Comparison of ENCODE assay signal across 17 mouse cellular contexts in the genomic region with DNA sequence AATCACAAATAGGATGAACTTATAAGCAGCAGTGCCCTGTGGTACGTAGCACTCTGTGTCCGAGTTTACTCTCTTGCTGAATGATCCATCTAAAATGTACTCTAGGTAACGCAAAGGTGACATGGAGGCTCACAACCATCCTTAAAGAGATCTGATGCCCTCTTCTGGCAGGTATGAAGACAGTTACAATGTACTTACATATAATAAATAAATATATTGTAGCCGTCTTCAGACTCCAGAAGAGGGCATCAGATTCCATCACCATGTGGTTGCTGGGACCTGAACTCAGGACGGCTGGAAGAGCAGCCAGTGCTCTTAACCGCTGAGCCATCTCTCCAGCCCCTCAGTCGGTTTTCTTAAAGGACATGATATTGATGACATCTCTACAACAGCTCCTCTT. TPM values are rescaled to one million over a fixed set of nuclear protein-coding genes. Genes with fewer than 3 reads are reported as not detected.
A peak's percentile ranks its signal among the peaks of the same experiment; 100 is the strongest.
DNase-seq lines count a peak whose midpoint lies in the region; ATAC-seq and TF ChIP-seq lines count a peak whose summit lies in the region.
"Had no signal": no experiment of that assay in that cellular context is flagged by ENCODE, and none has a peak within 500 bp of the region (broad histone marks: within the 10 kb centered on the region; RNA-seq: fewer than 3 reads in every experiment).

No protein-coding gene starts in this region.

- no peak overlapping the region for H3K4me2 ChIP-seq in forebrain, embryonic 15.5 days (replicated peaks)
- H3K4me2 ChIP-seq in forebrain, embryonic 13.5 days = no peak overlapping the region
- H3K4me2 ChIP-seq: heart, embryonic 11.5 days; hindbrain, embryonic 13.5 days; kidney, embryonic 15.5 days; limb, embryonic 13.5 days had no signal

- no peaks in the 10 kb centered on the region for H3K27me3 ChIP-seq in forebrain, embryonic 15.5 days
- no peaks in the 10 kb centered on the region for H3K27me3 ChIP-seq in forebrain, embryonic 13.5 days
- H3K27me3 ChIP-seq in liver, adult 2 months (ENCODE audit: control insufficient read depth, insufficient read depth, low read length) = no peaks in the 10 kb centered on the region
- no peaks in the 10 kb centered on the region for H3K27me3 ChIP-seq in MEL (ENCODE audit: control insufficient read depth in 1 of 2, insufficient read depth in 2 of 2, low read length in 2 of 2)
- H3K27me3 ChIP-seq: hindbrain, embryonic 13.5 days; kidney, embryonic 15.5 days; limb, embryonic 13.5 days had no signal

- ATAC-seq in forebrain, embryonic 15.5 days (replicated peaks) = 0 out of 2 replicates have a peak, but pooled peaks have one; percentile 18
- no peak for ATAC-seq in forebrain, embryonic 13.5 days

- H3K4me3 ChIP-seq in forebrain, embryonic 15.5 days = no peak overlapping the region
- no peak overlapping the region for H3K4me3 ChIP-seq in forebrain, embryonic 13.5 days
- H3K4me3 ChIP-seq in liver, adult 2 months (ENCODE audit: insufficient read depth, low read depth, low read length) = no peak overlapping the region
- no peak overlapping the region for H3K4me3 ChIP-seq in MEL (ENCODE audit: control insufficient read depth in 1 of 2, insufficient read depth in 1 of 2, low read depth in 2 of 2, low read length in 2 of 2)
- H3K4me3 ChIP-seq: erythroblast, embryonic 14.5 days; hindbrain, embryonic 13.5 days; kidney, embryonic 15.5 days; limb, embryonic 13.5 days; myocyte had no signal

- TF ChIP-seq EP300 in MEL (IDR thresholded peaks at IDR 0.05; ENCODE audit: low read depth in 1 of 2, low read length in 2 of 2) = no peak

- H3K4me1 ChIP-seq in forebrain, embryonic 15.5 days = 0 out of 2 replicates have a peak, but pooled peaks cover 2% of the 10 kb centered on the region
- H3K4me1 ChIP-seq in forebrain, embryonic 13.5 days = no peaks in the 10 kb centered on the region
- peaks cover 37% of the 10 kb centered on the region for H3K4me1 ChIP-seq in liver, adult 2 months (ENCODE audit: control insufficient read depth, insufficient read depth, low read length)
- peaks cover 0 to 26% of the 10 kb centered on the region in 2 experiments for H3K4me1 ChIP-seq in MEL (ENCODE audit: control insufficient read depth in 1 of 2, insufficient read depth in 2 of 2, low read length in 2 of 2)
- H3K4me1 ChIP-seq: hindbrain, embryonic 13.5 days; kidney, embryonic 15.5 days had no signal

- TF ChIP-seq RAD21 in MEL (IDR thresholded peaks at IDR 0.05; ENCODE audit: low read depth, low read length) = peak; percentile 36

- H3K79me2 ChIP-seq in liver, adult 2 months (ENCODE audit: control insufficient read depth, insufficient read depth, low read length) = no peaks in the 10 kb centered on the region
- H3K79me2 ChIP-seq in MEL (ENCODE audit: control insufficient read depth, insufficient read depth, low read length, poor library complexity) = no peaks in the 10 kb centered on the region

- H3K9ac ChIP-seq in forebrain, embryonic 15.5 days (replicated peaks) = no peak overlapping the region
- no peak overlapping the region for H3K9ac ChIP-seq in forebrain, embryonic 13.5 days
- H3K9ac ChIP-seq in liver, adult 2 months (ENCODE audit: low read depth, low read length) = no peak overlapping the region
- H3K9ac ChIP-seq in MEL (ENCODE audit: control insufficient read depth, low read depth, low read length, poor library complexity, severe bottlenecking) = no peak overlapping the region
- H3K9ac ChIP-seq: hindbrain, embryonic 13.5 days; kidney, embryonic 15.5 days; limb, embryonic 13.5 days had no signal

- no peak overlapping the region for H3K27ac ChIP-seq in forebrain, embryonic 15.5 days (replicated peaks)
- H3K27ac ChIP-seq in forebrain, embryonic 13.5 days = no peak overlapping the region
- no peak overlapping the region for H3K27ac ChIP-seq in liver, adult 2 months (replicated peaks; ENCODE audit: insufficient read depth, low read depth, low read length)
- H3K27ac ChIP-seq in MEL (ENCODE audit: control insufficient read depth, low read depth, low read length) = no peak overlapping the region
- H3K27ac ChIP-seq: hindbrain, embryonic 13.5 days; kidney, embryonic 15.5 days; limb, embryonic 13.5 days had no signal

- peak; percentile 65 for DNase-seq in liver, adult 2 months (ENCODE audit: extremely low read depth, low read depth, low spot score)
- no peak for DNase-seq in liver
- peak; percentile 42 for DNase-seq in 3T3-L1 (ENCODE audit: low read depth, low spot score)
- DNase-seq in MEL (ENCODE audit: low read depth, low spot score) = peak; percentile 72
- no peak for DNase-seq in MN1 (ENCODE audit: low spot score)
- DNase-seq in urinary bladder, postnatal 14 days (ENCODE audit: low spot score) = no peak
- DNase-seq: gastrocnemius, postnatal 10 days; thymus, adult 2 months had no signal

- H3K36me3 ChIP-seq in forebrain, embryonic 15.5 days = no peaks in the 10 kb centered on the region
- H3K36me3 ChIP-seq in forebrain, embryonic 13.5 days (ENCODE audit: poor library complexity, severe bottlenecking) = peaks cover 18% of the 10 kb centered on the region; the same call in 1 of the 2 replicates
- peaks cover 53% of the 10 kb centered on the region for H3K36me3 ChIP-seq in liver, adult 2 months (ENCODE audit: control insufficient read depth, insufficient read depth, low read length)
- H3K36me3 ChIP-seq in MEL (ENCODE audit: control insufficient read depth in 1 of 2, insufficient read depth in 2 of 2, low read length in 2 of 2) = peaks cover 0 to 14% of the 10 kb centered on the region in 2 experiments; a peak in 2 of 4 replicates
- H3K36me3 ChIP-seq: kidney, embryonic 15.5 days had no signal

- no peaks in the 10 kb centered on the region for H3K9me3 ChIP-seq in forebrain, embryonic 15.5 days
- H3K9me3 ChIP-seq in forebrain, embryonic 13.5 days (replicated peaks) = no peaks in the 10 kb centered on the region
- H3K9me3 ChIP-seq in MEL (replicated peaks; ENCODE audit: insufficient read depth, low read length) = no peaks in the 10 kb centered on the region
- H3K9me3 ChIP-seq: hindbrain, embryonic 13.5 days; kidney, embryonic 15.5 days; limb, embryonic 13.5 days had no signal

- TF ChIP-seq POLR2A in liver, adult 2 months (IDR thresholded peaks at IDR 0.05; ENCODE audit: extremely low read depth, insufficient read depth, low read length) = no peak
- no peak for TF ChIP-seq POLR2A in MEL (IDR thresholded peaks at IDR 0.05; ENCODE audit: control insufficient read depth in 1 of 2, insufficient read depth in 1 of 2, low read depth in 1 of 2, low read length in 2 of 2, poor library complexity in 1 of 2)

- WGBS in forebrain, embryonic 15.5 days = 70% methylated on average over 7 of the region's 7 CpGs
- WGBS in forebrain, embryonic 13.5 days = 73% methylated on average over 7 of the region's 7 CpGs
- 50% methylated on average over 7 of the region's 7 CpGs for WGBS in liver, adult 2 months

- 0 out of 2 replicates have a peak, but pooled peaks have one; percentile 10 for TF ChIP-seq CTCF in liver, adult 2 months (IDR thresholded peaks at IDR 0.05; ENCODE audit: low read depth, low read length)
- TF ChIP-seq CTCF in MEL (IDR thresholded peaks at IDR 0.05 in 2 of 3, conservative IDR thresholded peaks at IDR 0.05 in 1 of 3; ENCODE audit: control insufficient read depth in 1 of 3, insufficient read depth in 1 of 3, low read depth in 2 of 3, low read length in 3 of 3, poor library complexity in 1 of 3, severe bottlenecking in 1 of 3) = peak in 2 of 3 experiments; percentile 18 to 58; a peak in 2 of 6 replicates

RNA-seq across cellular contexts. Expression of gene Ndrg2, which starts 9.3 kb away (rescaled TPM):
- 152 TPM in 2 replicates for polyA plus RNA-seq in forebrain, embryonic 15.5 days (2015; fragmentation: Nextera tagmentation; extraction: Ambion mirVana)
- polyA plus RNA-seq in forebrain, embryonic 13.5 days (2015; fragmentation: Nextera tagmentation; extraction: Ambion mirVana) = 98.2 and 99.0 TPM in 2 replicates
- 1,230 and 1,535 TPM in 2 replicates for total RNA-seq in liver, adult 2 months (2014; rRNA removed)
- 1,907 and 2,831 TPM in 2 replicates for polyA plus RNA-seq in liver, adult 2 months (2012; rRNA removed)
- total RNA-seq in MEL (2012; rRNA removed) = 11.2 and 17.0 TPM in 2 replicates
- polyA plus RNA-seq in MEL (2012; ENCODE audit: insufficient read depth in 1 of 2, insufficient read length in 2 of 2, low read depth in 1 of 2, low replicate concordance in 2 of 2, missing spikeins in 1 of 2) = 10 to 100 TPM in 1 of 2 experiments, not detected in 1; 48.6 TPM

RNA-seq across cellular contexts. Expression of gene Slc39a2, which starts 12.0 kb away (rescaled TPM):
- polyA plus RNA-seq in forebrain, embryonic 15.5 days (2015; fragmentation: Nextera tagmentation; extraction: Ambion mirVana) = 1.8 and 1.9 TPM in 2 replicates
- polyA plus RNA-seq in forebrain, embryonic 13.5 days (2015; fragmentation: Nextera tagmentation; extraction: Ambion mirVana) = 1.3 and 1.5 TPM in 2 replicates
- total RNA-seq in liver, adult 2 months (2014; rRNA removed) = 0.65 and 1.4 TPM in 2 replicates
- polyA plus RNA-seq in liver, adult 2 months (2012; rRNA removed) = 1.1 and 1.8 TPM in 2 replicates
- total RNA-seq in MEL (2012; rRNA removed) = 0.07 TPM in 1 of 2 replicates, not detected in the other
- under 1 TPM in 1 of 2 experiments, not detected in 1; 0.07 TPM for polyA plus RNA-seq in MEL (2012; ENCODE audit: insufficient read depth in 1 of 2, insufficient read length in 2 of 2, low read depth in 1 of 2, low replicate concordance in 2 of 2, missing spikeins in 1 of 2)
- polyA plus RNA-seq: erythroblast, embryonic 14.5 days had no signal

RNA-seq across cellular contexts. Expression of gene Tppp2, which starts 13.5 kb away (rescaled TPM):
- not detected in 2 replicates for polyA plus RNA-seq in forebrain, embryonic 15.5 days (2015; fragmentation: Nextera tagmentation; extraction: Ambion mirVana)
- polyA plus RNA-seq in forebrain, embryonic 13.5 days (2015; fragmentation: Nextera tagmentation; extraction: Ambion mirVana) = not detected in 2 replicates
- not detected in 2 replicates for total RNA-seq in liver, adult 2 months (2014; rRNA removed)
- not detected in 2 replicates for polyA plus RNA-seq in liver, adult 2 months (2012; rRNA removed)
- total RNA-seq in MEL (2012; rRNA removed) = not detected in 2 replicates
- not detected for polyA plus RNA-seq in MEL (2012; ENCODE audit: insufficient read depth in 1 of 2, insufficient read length in 2 of 2, low read depth in 1 of 2, low replicate concordance in 2 of 2, missing spikeins in 1 of 2)
- total RNA-seq: gastrocnemius, postnatal 10 days; layer of hippocampus, postnatal 25 days had no signal
- polyA plus RNA-seq: erythroblast, embryonic 14.5 days; heart, embryonic 11.5 days; hindbrain, embryonic 13.5 days; kidney, embryonic 15.5 days; limb, embryonic 13.5 days; myocyte; thymus, adult 2 months had no signal

RNA-seq across cellular contexts. Expression of gene Rnase13, which starts 17.9 kb away (rescaled TPM):
- not detected in 2 replicates for polyA plus RNA-seq in forebrain, embryonic 15.5 days (2015; fragmentation: Nextera tagmentation; extraction: Ambion mirVana)
- polyA plus RNA-seq in forebrain, embryonic 13.5 days (2015; fragmentation: Nextera tagmentation; extraction: Ambion mirVana) = not detected in 2 replicates
- not detected in 2 replicates for total RNA-seq in liver, adult 2 months (2014; rRNA removed)
- polyA plus RNA-seq in liver, adult 2 months (2012; rRNA removed) = 0.22 and 0.24 TPM in 2 replicates
- total RNA-seq in MEL (2012; rRNA removed) = not detected in 2 replicates
- not detected for polyA plus RNA-seq in MEL (2012; ENCODE audit: insufficient read depth in 1 of 2, insufficient read length in 2 of 2, low read depth in 1 of 2, low replicate concordance in 2 of 2, missing spikeins in 1 of 2)
- total RNA-seq: gastrocnemius, postnatal 10 days; layer of hippocampus, postnatal 25 days had no signal
- polyA plus RNA-seq: erythroblast, embryonic 14.5 days; heart, embryonic 11.5 days; hindbrain, embryonic 13.5 days; kidney, embryonic 15.5 days; limb, embryonic 13.5 days; myocyte; thymus, adult 2 months had no signal

RNA-seq across cellular contexts. Expression of gene Mettl17, which starts 20.1 kb away (rescaled TPM):
- 85.5 and 85.7 TPM in 2 replicates for polyA plus RNA-seq in forebrain, embryonic 15.5 days (2015; fragmentation: Nextera tagmentation; extraction: Ambion mirVana)
- 60.5 and 76.5 TPM in 2 replicates for polyA plus RNA-seq in forebrain, embryonic 13.5 days (2015; fragmentation: Nextera tagmentation; extraction: Ambion mirVana)
- total RNA-seq in liver, adult 2 months (2014; rRNA removed) = 14.0 and 23.2 TPM in 2 replicates
- 18.2 and 21.0 TPM in 2 replicates for polyA plus RNA-seq in liver, adult 2 months (2012; rRNA removed)
- 26.1 and 28.3 TPM in 2 replicates for total RNA-seq in MEL (2012; rRNA removed)
- 10 to 100 TPM in 1 of 2 experiments, not detected in 1; 54.4 TPM for polyA plus RNA-seq in MEL (2012; ENCODE audit: insufficient read depth in 1 of 2, insufficient read length in 2 of 2, low read depth in 1 of 2, low replicate concordance in 2 of 2, missing spikeins in 1 of 2)

Comparison
In these comparisons a context has a peak if more than half of its experiments do, and no peak if none do; other contexts are left out.
1. DNase-seq: peak in liver, adult 2 months (single experiment), 3T3-L1 (single experiment) and MEL (single experiment); none in liver (single experiment), MN1 (single experiment) and urinary bladder, postnatal 14 days (single experiment).
2. RNA of gene Ndrg2, which starts 9.3 kb away (polyA plus RNA-seq): 1,907 to 2,831 TPM in liver, adult 2 months; 152 TPM in forebrain, embryonic 15.5 days, 98.2 to 99.0 TPM in forebrain, embryonic 13.5 days and 48.6 TPM in MEL; every median in the first group is over 10 times any median in the second.